20 mouse cellular contexts compared by ENCODE assay signal in genomic region chr13:94513157-94513767, GRCm38 (mm10).
DNase-seq lines count a peak whose midpoint lies in the region; ATAC-seq and TF ChIP-seq lines count a peak whose summit lies in the region.
"Had no signal": no experiment of that assay in that cellular context is flagged by ENCODE, and none has a peak within 500 bp of the region (broad histone marks: within the 10 kb centered on the region; RNA-seq: fewer than 3 reads in every experiment).

No protein-coding gene starts in this region.

- no peak for ATAC-seq in lung, embryonic 14.5 days (ENCODE audit: insufficient read depth)
- ATAC-seq in liver, embryonic 13.5 days (ENCODE audit: low read depth): peak; percentile 84
- ATAC-seq in hindbrain, embryonic 14.5 days (ENCODE audit: low FRiP score): no peak
- ATAC-seq: lung, postnatal 0 days had no signal

- no peak for TF ChIP-seq CTCF in lung, embryonic 14.5 days (IDR thresholded peaks at IDR 0.05; ENCODE audit: low read depth)

- H3K4me3 ChIP-seq in lung, embryonic 14.5 days (ENCODE audit: low read depth, low read length): no peak overlapping the region
- no peak overlapping the region for H3K4me3 ChIP-seq in liver, embryonic 13.5 days (replicated peaks)
- no peak overlapping the region for H3K4me3 ChIP-seq in hindbrain, embryonic 14.5 days (replicated peaks; ENCODE audit: low read length)
- H3K4me3 ChIP-seq: embryonic facial prominence, embryonic 15.5 days; forebrain, embryonic 10.5 days; hindbrain, embryonic 10.5 days; limb, embryonic 13.5 days; megakaryocyte, embryonic 14.5 days had no signal

- H3K4me1 ChIP-seq in lung, embryonic 14.5 days (ENCODE audit: insufficient read depth): no peaks in the 10 kb centered on the region
- peaks cover 37% of the 10 kb centered on the region for H3K4me1 ChIP-seq in liver, embryonic 13.5 days (replicated peaks)
- 0 out of 2 replicates have a peak, but pooled peaks cover 3% of the 10 kb centered on the region for H3K4me1 ChIP-seq in hindbrain, embryonic 14.5 days (replicated peaks; ENCODE audit: control insufficient read depth, insufficient read depth, low read length)
- H3K4me1 ChIP-seq: embryonic facial prominence, embryonic 15.5 days had no signal

- no peaks in the 10 kb centered on the region for H3K27me3 ChIP-seq in lung, embryonic 14.5 days (ENCODE audit: insufficient read depth, low read length)
- H3K27me3 ChIP-seq in liver, embryonic 13.5 days: no peaks in the 10 kb centered on the region
- no peaks in the 10 kb centered on the region for H3K27me3 ChIP-seq in hindbrain, embryonic 14.5 days (ENCODE audit: control insufficient read depth, insufficient read depth, low read length)
- H3K27me3 ChIP-seq: embryonic facial prominence, embryonic 15.5 days; limb, embryonic 13.5 days; megakaryocyte, embryonic 14.5 days had no signal

- H3K4me2 ChIP-seq in lung, embryonic 14.5 days: no peak overlapping the region
- H3K4me2 ChIP-seq in liver, embryonic 13.5 days: peak overlapping the region; percentile 38
- no peak overlapping the region for H3K4me2 ChIP-seq in hindbrain, embryonic 14.5 days (replicated peaks)
- H3K4me2 ChIP-seq: embryonic facial prominence, embryonic 15.5 days; limb, embryonic 13.5 days had no signal

- no peak overlapping the region for H3K27ac ChIP-seq in lung, embryonic 14.5 days (ENCODE audit: low read depth)
- peak overlapping the region; percentile 73 for H3K27ac ChIP-seq in liver, embryonic 13.5 days
- H3K27ac ChIP-seq in hindbrain, embryonic 14.5 days: no peak overlapping the region
- H3K27ac ChIP-seq: embryonic facial prominence, embryonic 15.5 days; forebrain, embryonic 10.5 days; hindbrain, embryonic 10.5 days; limb, embryonic 13.5 days had no signal

- no peak overlapping the region for H3K9ac ChIP-seq in lung, embryonic 14.5 days
- peak overlapping the region; percentile 7 for H3K9ac ChIP-seq in liver, embryonic 13.5 days
- H3K9ac ChIP-seq in hindbrain, embryonic 14.5 days: no peak overlapping the region
- H3K9ac ChIP-seq: embryonic facial prominence, embryonic 15.5 days; limb, embryonic 13.5 days had no signal

- H3K9me3 ChIP-seq in lung, embryonic 14.5 days (ENCODE audit: low read depth, low read length): no peaks in the 10 kb centered on the region
- H3K9me3 ChIP-seq in liver, embryonic 13.5 days (replicated peaks): no peaks in the 10 kb centered on the region
- H3K9me3 ChIP-seq in hindbrain, embryonic 14.5 days (ENCODE audit: control insufficient read depth, low read length): no peaks in the 10 kb centered on the region
- H3K9me3 ChIP-seq: embryonic facial prominence, embryonic 15.5 days; forebrain, embryonic 10.5 days; hindbrain, embryonic 10.5 days; limb, embryonic 13.5 days; megakaryocyte, embryonic 14.5 days had no signal

- H3K36me3 ChIP-seq in lung, embryonic 14.5 days (ENCODE audit: insufficient read depth): 0 out of 2 replicates have a peak, but pooled peaks cover 8% of the 10 kb centered on the region
- H3K36me3 ChIP-seq in liver, embryonic 13.5 days: 0 out of 2 replicates have a peak, but pooled peaks cover 7% of the 10 kb centered on the region
- H3K36me3 ChIP-seq in hindbrain, embryonic 14.5 days (replicated peaks; ENCODE audit: control insufficient read depth, insufficient read depth): no peaks in the 10 kb centered on the region

- peak; percentile 24 for DNase-seq in embryo, embryonic 11 days
- no peak for DNase-seq in embryo, embryonic 10 days (ENCODE audit: low spot score)
- peak; percentile 4 for DNase-seq in lung, embryonic 14.5 days
- DNase-seq in lung, postnatal 25 days (ENCODE audit: low spot score): no peak
- peak; percentile 55 for DNase-seq in liver, embryonic 13.5 days
- no peak for DNase-seq in gastrocnemius, postnatal 36 days
- DNase-seq in kidney, postnatal 10 days: no peak
- DNase-seq in hindbrain, embryonic 14.5 days (ENCODE audit: low spot score): no peak
- DNase-seq: adrenal gland, postnatal 10 days; cerebellum, adult 18-20 months; gastrocnemius, postnatal 25 days; kidney, adult 2 months; kidney, postnatal 4 days; right cerebral cortex, adult 18-20 months had no signal

- intact Hi-C loops in gastrocnemius, postnatal 36 days (cut with DNase I): no loop called here

- 45% methylated on average over 10 of the region's 10 CpGs for WGBS in lung, embryonic 14.5 days
- 20% methylated on average over 10 of the region's 10 CpGs for WGBS in liver, embryonic 13.5 days (ENCODE audit: insufficient replicate concordance)
- WGBS in hindbrain, embryonic 14.5 days: 76% methylated on average over 10 of the region's 10 CpGs

Comparison
In these comparisons a context has a peak if more than half of its experiments do, and no peak if none do; other contexts are left out.
1. DNase-seq: peak in embryo, embryonic 11 days (single experiment), lung, embryonic 14.5 days (single experiment) and liver, embryonic 13.5 days (single experiment); none in embryo, embryonic 10 days (single experiment), lung, postnatal 25 days (single experiment), gastrocnemius, postnatal 36 days (0 of 2), kidney, postnatal 10 days (single experiment) and hindbrain, embryonic 14.5 days (single experiment).